Mouse (Mus musculus): Measurements from ENCODE around the gene Ppia. TPM values are rescaled to one million over a fixed set of nuclear protein-coding genes. Genes with fewer than 3 reads are reported as not detected.
"Not testable (repeated sequence)": the region's sequence is repeated elsewhere in the genome, so short reads cannot be mapped to it uniquely, and the experiment has no call there.

The Ppia gene
- 5,871 and 5,955 TPM in 2 replicates for polyA plus RNA-seq (2014; fragmentation: Nextera tagmentation; extraction: Ambion mirVana)

- peaks cover 7% of the 10 kb centered on the region for H3K4me1 ChIP-seq (ENCODE audit: control insufficient read depth, insufficient read depth, low read length)
- H3K9ac ChIP-seq (ENCODE audit: low read length), result peak within 1 kb of the TSS; percentile 97
- ATAC-seq (ENCODE audit: insufficient number of reproducible peaks, low FRiP score, low TSS enrichment, low read depth) (peak; percentile 63; the same call in 1 of the 2 replicates), DNase-seq (ENCODE audit: low spot score) (peak; percentile 54)
- H3K9me3 ChIP-seq (ENCODE audit: control insufficient read depth, low read length), result no peaks in the 10 kb centered on the region
- peak within 1 kb of the TSS; percentile 74 for H3K4me3 ChIP-seq (ENCODE audit: low read depth, low read length)
- WGBS, result 6% methylated on average over 21 of the region's 21 CpGs
- H3K4me2 ChIP-seq (ENCODE audit: low read depth, severe bottlenecking), result peak within 1 kb of the TSS; percentile 83
- H3K36me3 ChIP-seq (ENCODE audit: control insufficient read depth, insufficient read depth, low read length), result peaks cover 9% of the 10 kb centered on the region
- H3K27me3 ChIP-seq (ENCODE audit: control insufficient read depth, insufficient read depth, low read length), result no peaks in the 10 kb centered on the region
- H3K27ac ChIP-seq (replicated peaks; ENCODE audit: low read depth, low read length), result peak within 1 kb of the TSS; percentile 93
Measured at GRCm38 (mm10) chr11:6414751-6415550, at the start of gene Ppia. Gene Ppia, plus strand, starts transcription at chr11:6415443.

- H3K4me3 ChIP-seq (ENCODE audit: low read depth, low read length), result no peak overlapping the region
- no peak overlapping the region for H3K9ac ChIP-seq (ENCODE audit: low read length)
- no peaks in the 10 kb centered on the region for H3K9me3 ChIP-seq (ENCODE audit: control insufficient read depth, low read length)
- H3K4me2 ChIP-seq (ENCODE audit: low read depth, severe bottlenecking), result no peak overlapping the region
- ATAC-seq (ENCODE audit: insufficient number of reproducible peaks, low FRiP score, low TSS enrichment, low read depth) (no peak), DNase-seq (ENCODE audit: low spot score) (peak; percentile 84)
- no peaks in the 10 kb centered on the region for H3K36me3 ChIP-seq (ENCODE audit: control insufficient read depth, insufficient read depth, low read length)
- WGBS, result 17% methylated on average over 11 of the region's 11 CpGs
- no peak overlapping the region for H3K27ac ChIP-seq (replicated peaks; ENCODE audit: low read depth, low read length)
- no peaks in the 10 kb centered on the region for H3K27me3 ChIP-seq (ENCODE audit: control insufficient read depth, insufficient read depth, low read length)
- no peaks in the 10 kb centered on the region for H3K4me1 ChIP-seq (ENCODE audit: control insufficient read depth, insufficient read depth, low read length)
Measured at GRCm38 (mm10) chr11:6365885-6366284, 49.4 kb upstream of the Ppia start.

GRCm38 (mm10) chr11:6366434-6366833, 48.8 kb upstream of the Ppia start:
- Histone ChIP-seq H3K27ac (replicated peaks; ENCODE audit: low read depth, low read length) (no peak overlapping the region), H3K9me3 (ENCODE audit: control insufficient read depth, low read length) (no peaks in the 10 kb centered on the region), H3K36me3 (ENCODE audit: control insufficient read depth, insufficient read depth, low read length) (no peaks in the 10 kb centered on the region), H3K4me1 (ENCODE audit: control insufficient read depth, insufficient read depth, low read length) (no peaks in the 10 kb centered on the region), H3K4me2 (ENCODE audit: low read depth, severe bottlenecking) (no peak overlapping the region), H3K27me3 (ENCODE audit: control insufficient read depth, insufficient read depth, low read length) (no peaks in the 10 kb centered on the region), H3K9ac (ENCODE audit: low read length) (no peak overlapping the region), H3K4me3 (ENCODE audit: low read depth, low read length) (no peak overlapping the region)
- WGBS, result 65% methylated on average over 6 of the region's 6 CpGs
- DNase-seq (ENCODE audit: low spot score) (no peak), ATAC-seq (ENCODE audit: insufficient number of reproducible peaks, low FRiP score, low TSS enrichment, low read depth) (no peak)

- Histone ChIP-seq H3K36me3 (ENCODE audit: control insufficient read depth, insufficient read depth, low read length) (no peaks in the 10 kb centered on the region), H3K9ac (ENCODE audit: low read length) (no peak overlapping the region), H3K9me3 (ENCODE audit: control insufficient read depth, low read length) (no peaks in the 10 kb centered on the region), H3K4me1 (ENCODE audit: control insufficient read depth, insufficient read depth, low read length) (no peaks in the 10 kb centered on the region), H3K27ac (replicated peaks; ENCODE audit: low read depth, low read length) (no peak overlapping the region), H3K4me2 (ENCODE audit: low read depth, severe bottlenecking) (no peak overlapping the region), H3K4me3 (ENCODE audit: low read depth, low read length) (no peak overlapping the region), H3K27me3 (ENCODE audit: control insufficient read depth, insufficient read depth, low read length) (no peaks in the 10 kb centered on the region)
- DNase-seq (ENCODE audit: low spot score) (no peak), ATAC-seq (ENCODE audit: insufficient number of reproducible peaks, low FRiP score, low TSS enrichment, low read depth) (no peak)
- WGBS, result 74% methylated on average over 4 of the region's 4 CpGs
Measured at GRCm38 (mm10) chr11:6367156-6367555, 48.1 kb upstream of the Ppia start.

GRCm38 (mm10) chr11:6367986-6368385, 47.3 kb upstream of the Ppia start:
- H3K9me3 ChIP-seq (ENCODE audit: control insufficient read depth, low read length); H3K4me2 ChIP-seq (ENCODE audit: low read depth, severe bottlenecking); DNase-seq (ENCODE audit: low spot score); H3K27me3 ChIP-seq (ENCODE audit: control insufficient read depth, insufficient read depth, low read length); H3K36me3 ChIP-seq (ENCODE audit: control insufficient read depth, insufficient read depth, low read length); H3K4me1 ChIP-seq (ENCODE audit: control insufficient read depth, insufficient read depth, low read length); H3K4me3 ChIP-seq (ENCODE audit: low read depth, low read length); ATAC-seq (ENCODE audit: insufficient number of reproducible peaks, low FRiP score, low TSS enrichment, low read depth); H3K9ac ChIP-seq (ENCODE audit: low read length); H3K27ac ChIP-seq (replicated peaks; ENCODE audit: low read depth, low read length): not testable (repeated sequence)
- 88% methylated on average over 5 of the region's 5 CpGs for whole genome bisulfite sequencing

GRCm38 (mm10) chr11:6371376-6372155, 43.7 kb upstream of the Ppia start:
- ATAC-seq (ENCODE audit: insufficient number of reproducible peaks, low FRiP score, low TSS enrichment, low read depth) (no peak), DNase-seq (ENCODE audit: low spot score) (no peak)
- H3K4me1 ChIP-seq (ENCODE audit: control insufficient read depth, insufficient read depth, low read length), result no peaks in the 10 kb centered on the region
- no peak overlapping the region for H3K9ac ChIP-seq (ENCODE audit: low read length)
- no peaks in the 10 kb centered on the region for H3K27me3 ChIP-seq (ENCODE audit: control insufficient read depth, insufficient read depth, low read length)
- no peaks in the 10 kb centered on the region for H3K36me3 ChIP-seq (ENCODE audit: control insufficient read depth, insufficient read depth, low read length)
- H3K27ac ChIP-seq (replicated peaks; ENCODE audit: low read depth, low read length), result no peak overlapping the region
- no peak overlapping the region for H3K4me3 ChIP-seq (ENCODE audit: low read depth, low read length)
- 88% methylated on average over 11 of the region's 11 CpGs for WGBS
- H3K4me2 ChIP-seq (ENCODE audit: low read depth, severe bottlenecking), result no peak overlapping the region
- no peaks in the 10 kb centered on the region for H3K9me3 ChIP-seq (ENCODE audit: control insufficient read depth, low read length)

- no peaks in the 10 kb centered on the region for H3K27me3 ChIP-seq (ENCODE audit: control insufficient read depth, insufficient read depth, low read length)
- H3K9me3 ChIP-seq (ENCODE audit: control insufficient read depth, low read length), result no peaks in the 10 kb centered on the region
- ATAC-seq (ENCODE audit: insufficient number of reproducible peaks, low FRiP score, low TSS enrichment, low read depth), result no peak
- H3K4me1 ChIP-seq (ENCODE audit: control insufficient read depth, insufficient read depth, low read length), result no peaks in the 10 kb centered on the region
- DNase-seq (ENCODE audit: low spot score), result no peak
- no peak overlapping the region for H3K4me3 ChIP-seq (ENCODE audit: low read depth, low read length)
- no peak overlapping the region for H3K9ac ChIP-seq (ENCODE audit: low read length)
- 93% methylated on average over 9 of the region's 9 CpGs for WGBS
- H3K36me3 ChIP-seq (ENCODE audit: control insufficient read depth, insufficient read depth, low read length), result no peaks in the 10 kb centered on the region
- no peak overlapping the region for H3K27ac ChIP-seq (replicated peaks; ENCODE audit: low read depth, low read length)
- no peak overlapping the region for H3K4me2 ChIP-seq (ENCODE audit: low read depth, severe bottlenecking)
Measured at GRCm38 (mm10) chr11:6372784-6373183, 42.5 kb upstream of the Ppia start.

GRCm38 (mm10) chr11:6380916-6381315, 34.3 kb upstream of the Ppia start:
- H3K9ac ChIP-seq (ENCODE audit: low read length), result no peak overlapping the region
- no peak overlapping the region for H3K27ac ChIP-seq (replicated peaks; ENCODE audit: low read depth, low read length)
- ATAC-seq (ENCODE audit: insufficient number of reproducible peaks, low FRiP score, low TSS enrichment, low read depth), result no peak
- 86% methylated on average over 6 of the region's 6 CpGs for WGBS
- no peaks in the 10 kb centered on the region for H3K36me3 ChIP-seq (ENCODE audit: control insufficient read depth, insufficient read depth, low read length)
- no peak overlapping the region for H3K4me3 ChIP-seq (ENCODE audit: low read depth, low read length)
- no peak for DNase-seq (ENCODE audit: low spot score)
- H3K27me3 ChIP-seq (ENCODE audit: control insufficient read depth, insufficient read depth, low read length), result no peaks in the 10 kb centered on the region
- no peaks in the 10 kb centered on the region for H3K9me3 ChIP-seq (ENCODE audit: control insufficient read depth, low read length)
- H3K4me1 ChIP-seq (ENCODE audit: control insufficient read depth, insufficient read depth, low read length), result no peaks in the 10 kb centered on the region
- no peak overlapping the region for H3K4me2 ChIP-seq (ENCODE audit: low read depth, severe bottlenecking)
